Mouse (Mus musculus) kidney, postnatal 10 days (tissue): ENCODE measurements around the gene Nenf.

Experiments used
- DNase-seq: peaks from one replicate; pipeline ENCODE4 v3.0.0; 2021; ENCODE audit warnings: mixed read lengths

The Nenf gene

DNA sequence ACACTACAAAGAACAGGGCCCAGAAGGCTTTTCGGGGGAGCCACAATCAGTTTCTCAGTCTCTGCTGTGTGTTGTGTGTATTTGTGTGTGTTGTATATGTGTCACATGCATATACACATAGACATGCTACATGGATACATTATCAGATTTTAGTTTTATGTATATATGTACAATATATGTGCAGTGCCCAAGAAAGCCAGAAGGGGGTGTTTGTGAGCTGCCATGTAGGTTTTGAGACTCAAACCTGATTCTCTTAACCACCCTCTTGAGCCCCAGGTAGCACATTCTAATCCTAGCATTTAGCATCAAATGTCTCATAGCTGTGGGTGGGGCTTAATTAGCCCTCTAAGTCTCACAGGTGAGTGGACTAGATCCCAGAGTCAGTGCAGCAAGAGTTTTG lies 35.7 kb downstream of the Nenf start:
- DNase-seq = no peak

DNA sequence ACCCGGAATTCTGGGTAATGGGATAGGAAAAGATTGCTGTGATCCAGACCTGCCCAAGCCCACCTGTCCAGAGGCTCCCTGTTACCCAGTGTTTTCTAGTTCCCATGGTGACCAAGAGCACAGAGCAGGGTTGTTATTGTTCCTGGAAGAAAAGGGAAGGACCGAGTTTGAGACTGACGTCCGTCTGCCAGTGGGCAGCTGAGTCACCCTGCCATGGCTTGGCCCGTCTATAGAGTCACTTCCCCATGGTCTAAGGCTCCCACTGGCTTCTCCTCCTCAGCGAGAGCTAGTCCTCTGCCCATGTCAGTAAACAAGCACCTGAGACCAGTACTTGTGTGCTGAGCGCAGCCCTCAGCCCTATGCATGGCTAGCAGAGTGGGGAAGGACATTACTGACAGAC lies 36.8 kb downstream of the Nenf start:
- DNase-seq = no peak

DNA sequence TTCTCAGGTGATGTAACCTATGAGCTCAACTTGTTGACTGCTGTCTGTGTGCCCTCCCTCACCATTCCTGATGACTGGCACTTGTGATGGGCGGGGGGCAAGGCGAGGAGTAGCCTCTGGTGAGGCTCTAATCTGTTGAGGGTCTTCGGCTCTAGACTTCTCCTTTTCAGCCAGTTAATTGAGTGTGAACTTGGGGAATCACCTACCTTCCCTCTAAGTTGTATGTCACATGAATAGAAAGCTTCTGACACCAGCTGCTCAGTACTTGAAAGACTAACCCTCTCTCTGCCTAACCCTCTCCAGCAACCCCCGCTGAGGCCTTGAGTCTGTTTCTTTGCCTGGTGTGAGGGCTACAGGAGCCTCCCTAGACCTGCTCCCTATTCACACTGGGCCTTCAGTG lies 39.7 kb downstream of the Nenf start:
- no peak for DNase-seq

DNA sequence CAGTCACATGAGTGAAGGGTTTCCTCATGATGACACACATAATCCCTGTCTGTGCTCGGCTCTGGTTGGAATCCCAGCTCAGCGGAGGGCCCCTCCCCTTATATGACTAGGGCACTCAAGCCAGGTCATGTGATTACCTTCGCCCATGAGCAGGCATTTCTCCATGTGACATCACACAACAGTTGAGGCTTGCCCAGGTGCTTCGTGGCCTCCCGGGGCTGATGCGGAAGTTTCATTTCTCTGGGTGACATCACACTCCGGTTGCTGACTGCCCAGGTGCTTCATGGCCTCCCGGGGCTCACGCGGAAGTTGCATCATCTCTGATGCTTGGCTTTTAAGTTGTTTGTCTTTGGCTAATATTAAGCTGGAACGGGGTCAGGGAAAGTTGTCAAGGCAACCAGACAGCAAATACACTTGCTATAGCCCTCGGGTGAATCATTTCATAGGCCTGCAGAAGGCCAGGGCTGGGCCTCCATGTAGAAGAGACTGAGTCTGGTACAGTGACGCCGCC lies 40.4 kb downstream of the Nenf start:
- peak; percentile 53 for DNase-seq

DNA sequence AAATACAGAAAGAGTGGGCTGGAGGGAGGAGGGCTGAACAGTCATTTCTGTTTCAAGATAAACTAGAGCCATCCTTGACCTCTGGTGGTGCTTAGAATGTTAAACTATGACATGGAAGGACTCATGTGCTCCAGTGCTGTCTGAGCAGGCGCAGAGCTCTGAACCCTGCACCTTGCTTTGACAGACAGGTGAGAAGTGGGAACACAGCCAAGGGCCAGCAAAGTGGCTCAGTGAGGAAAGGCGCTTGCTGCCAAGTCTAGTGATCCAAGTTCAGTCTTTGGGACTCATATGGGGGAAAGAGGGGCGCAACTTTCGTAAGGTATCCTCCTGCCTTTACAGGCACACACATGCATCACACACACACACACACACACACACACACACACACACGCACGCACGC lies 41.8 kb downstream of the Nenf start:
- DNase-seq = no peak

DNA sequence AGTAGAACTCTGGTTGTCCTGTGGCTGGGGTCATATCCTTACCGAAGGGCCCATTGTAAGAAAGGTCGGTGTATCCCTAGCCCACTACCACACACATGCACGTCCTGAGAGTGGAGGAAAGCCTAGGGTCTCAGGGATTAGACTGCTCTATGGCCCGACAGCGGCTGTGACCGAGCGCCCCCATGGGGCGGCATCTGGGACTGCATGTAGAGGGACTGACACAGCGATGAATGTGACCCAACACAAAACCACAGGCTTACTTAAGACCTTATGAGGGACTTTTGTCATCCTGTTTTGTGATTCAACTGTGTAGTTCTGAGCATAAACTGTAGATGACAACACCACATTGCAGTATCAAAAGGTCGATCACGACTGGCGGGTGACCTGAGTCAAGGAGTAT lies 42.5 kb downstream of the Nenf start:
- DNase-seq = peak; percentile 90

DNA sequence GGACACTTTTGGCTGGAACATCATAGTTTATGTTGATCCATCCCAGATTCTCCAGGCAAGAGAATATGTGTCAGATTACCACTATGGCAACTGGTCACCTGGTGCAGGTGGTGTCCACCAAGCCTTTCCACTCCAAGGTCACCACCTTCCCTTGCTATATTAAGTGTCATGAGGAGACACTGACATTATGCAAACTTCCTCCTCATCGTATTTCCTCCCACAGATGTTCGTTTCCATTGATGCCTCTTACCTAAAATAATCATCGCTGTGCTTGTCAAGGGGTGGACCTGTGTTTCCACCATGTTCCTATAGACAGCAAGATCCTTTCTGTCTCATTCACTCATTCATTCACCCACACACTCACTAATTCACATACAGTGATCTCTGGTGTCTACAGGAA lies 45.3 kb downstream of the Nenf start:
- DNase-seq = no peak

DNA sequence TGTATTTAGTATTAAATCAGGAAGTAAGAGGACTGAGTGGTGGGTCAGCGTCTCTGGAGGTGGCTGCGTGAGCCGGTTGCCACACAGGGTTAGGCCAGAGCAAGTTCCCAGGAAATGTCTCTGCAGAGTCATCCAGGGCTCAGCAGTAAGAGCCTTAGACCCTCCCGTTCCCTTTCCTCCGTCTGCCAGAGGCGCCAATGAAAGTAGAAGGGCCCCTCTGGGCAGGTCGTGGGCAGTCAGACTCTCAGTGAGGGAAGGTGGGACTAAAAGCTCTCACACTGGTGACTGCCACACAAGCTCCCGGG lies 48.4 kb downstream of the Nenf start:
- no peak for DNase-seq

DNA sequence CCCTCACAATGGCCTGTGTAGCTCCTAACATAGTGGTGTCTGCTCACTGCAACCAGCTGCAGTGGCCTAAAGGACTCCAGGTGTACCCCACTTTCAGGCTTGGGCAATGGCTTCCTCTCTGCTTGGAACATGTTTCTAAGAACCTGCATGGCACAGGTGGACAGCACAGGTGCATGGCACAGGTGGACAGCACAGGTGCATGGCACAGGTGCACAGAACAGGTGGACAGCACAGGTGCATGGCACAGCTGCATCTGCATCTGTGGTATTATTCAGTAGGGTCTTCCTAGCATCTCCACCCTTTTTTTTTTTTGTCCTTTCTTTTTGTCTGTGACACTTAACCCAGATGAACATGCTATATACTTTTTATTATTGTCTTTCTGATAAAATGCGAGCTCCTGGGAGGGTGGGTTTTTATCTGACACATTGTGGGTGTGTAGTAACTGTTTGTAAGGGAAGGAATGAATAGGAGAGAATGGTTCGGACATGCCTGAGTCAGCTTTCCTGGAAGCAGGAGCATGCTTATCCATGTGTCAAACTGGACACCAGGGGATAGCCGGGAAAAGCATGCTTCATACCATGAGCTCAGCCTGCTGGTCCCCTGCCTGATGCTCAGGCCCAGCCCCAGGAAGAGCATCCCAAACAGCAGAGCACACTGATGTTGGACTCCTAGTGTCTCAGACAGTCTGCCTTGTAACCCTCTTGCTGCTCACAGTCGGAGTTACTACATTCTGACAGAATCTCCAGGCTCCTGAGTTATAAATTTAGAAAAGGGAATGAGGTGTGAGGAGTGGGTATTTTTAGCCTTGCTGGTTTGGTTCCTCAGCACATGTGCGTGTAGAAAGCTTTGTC lies 49.0 kb downstream of the Nenf start:
- no peak for DNase-seq

DNA sequence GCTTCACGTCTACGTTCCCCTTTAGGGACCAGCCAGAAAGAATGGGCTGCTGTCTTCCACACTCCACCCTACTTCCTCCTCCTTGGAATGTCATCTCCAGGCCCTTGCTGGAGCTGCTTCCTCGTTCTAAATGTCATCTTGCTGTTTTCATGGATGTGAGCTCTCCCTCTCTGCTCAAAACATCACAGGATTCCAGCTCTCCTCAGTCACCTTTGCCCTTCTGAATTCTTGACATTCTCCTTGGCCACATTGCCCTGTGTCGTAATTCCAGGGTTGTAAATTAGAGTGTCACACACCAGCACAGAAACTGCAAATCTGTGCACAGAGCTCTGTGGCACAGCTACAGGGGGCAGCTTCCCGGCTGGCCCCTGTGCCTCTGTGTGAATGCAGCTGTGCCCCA lies 50.1 kb downstream of the Nenf start:
- DNase-seq = peak; percentile 47

DNA sequence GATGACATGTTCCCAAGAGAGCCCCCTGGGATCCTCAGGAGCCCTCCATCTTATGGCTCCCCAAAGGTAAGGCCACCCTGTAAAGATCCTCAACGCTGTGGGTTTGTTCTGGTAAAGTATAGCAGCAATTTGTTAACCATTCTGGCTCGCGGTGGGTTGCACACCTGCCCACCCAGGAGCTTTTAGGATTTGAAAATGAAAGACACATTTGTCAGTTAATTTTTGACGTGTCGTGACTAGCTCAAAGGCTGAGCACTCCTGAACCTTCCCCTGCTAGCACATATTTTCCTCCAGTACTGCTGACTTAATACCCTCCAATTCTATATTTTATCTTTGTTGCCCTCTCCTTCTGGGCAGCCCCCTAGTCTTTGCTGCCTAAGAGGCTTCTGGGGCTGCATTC lies 50.8 kb downstream of the Nenf start:
- no peak for DNase-seq

DNA sequence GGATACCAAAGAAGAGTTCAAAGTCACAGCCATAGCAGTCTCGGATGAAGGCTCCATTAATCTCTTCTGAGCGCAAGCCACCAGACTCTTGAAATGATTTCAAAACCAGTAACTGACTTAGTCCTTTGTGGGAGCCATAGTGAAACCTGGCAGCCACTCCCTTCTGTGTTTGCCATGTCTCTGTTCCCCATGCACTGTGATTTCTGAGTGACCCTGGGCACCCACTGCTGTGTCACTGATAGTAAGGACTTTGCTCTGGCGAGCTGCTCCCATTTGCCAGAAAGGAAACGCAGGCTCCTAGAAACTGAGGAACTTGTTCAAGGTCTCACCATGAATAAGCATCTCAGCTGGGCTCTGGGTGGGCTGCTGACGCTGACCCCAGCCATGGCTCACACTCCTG lies 54.5 kb downstream of the Nenf start:
- no peak for DNase-seq

DNA sequence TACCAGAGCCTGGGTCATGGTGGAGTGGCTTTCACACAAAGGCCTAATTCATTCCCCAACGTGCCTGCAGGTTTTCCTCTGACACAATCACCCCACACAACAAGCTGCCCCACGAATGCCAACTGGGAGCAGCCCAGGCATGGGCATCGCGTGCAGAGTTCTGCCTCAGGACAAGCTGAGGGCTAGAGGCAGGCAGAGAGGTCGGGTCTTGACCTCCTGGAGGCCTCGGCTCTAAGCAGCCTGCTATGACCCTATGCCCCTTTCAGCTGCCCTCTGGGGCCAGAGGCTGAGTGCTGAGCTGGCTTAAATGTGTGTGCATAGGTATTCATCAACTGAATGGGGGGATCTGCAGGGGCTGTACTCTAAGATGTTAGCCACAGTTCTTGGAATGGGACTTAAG lies 56.1 kb downstream of the Nenf start:
- DNase-seq = no peak

DNA sequence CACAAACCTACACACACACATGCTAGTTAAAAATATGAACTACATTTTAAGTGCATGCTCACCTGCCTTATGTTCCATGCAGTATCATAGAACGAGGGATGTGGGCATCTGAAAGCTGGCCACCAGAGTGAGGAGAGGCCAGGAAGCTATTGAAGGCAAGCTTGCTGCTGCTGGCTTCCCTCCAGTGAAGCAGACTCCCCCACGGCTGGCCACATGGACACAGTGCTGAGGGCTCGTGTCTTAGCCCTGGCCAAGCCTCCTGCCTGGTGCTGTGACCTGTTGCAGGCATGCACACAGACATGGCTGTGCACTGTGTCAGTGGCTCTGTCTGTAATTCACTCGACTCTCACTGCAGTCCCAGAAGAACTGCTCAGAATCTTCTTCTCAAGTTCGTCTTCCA lies 58.3 kb downstream of the Nenf start:
- DNase-seq = no peak

DNA sequence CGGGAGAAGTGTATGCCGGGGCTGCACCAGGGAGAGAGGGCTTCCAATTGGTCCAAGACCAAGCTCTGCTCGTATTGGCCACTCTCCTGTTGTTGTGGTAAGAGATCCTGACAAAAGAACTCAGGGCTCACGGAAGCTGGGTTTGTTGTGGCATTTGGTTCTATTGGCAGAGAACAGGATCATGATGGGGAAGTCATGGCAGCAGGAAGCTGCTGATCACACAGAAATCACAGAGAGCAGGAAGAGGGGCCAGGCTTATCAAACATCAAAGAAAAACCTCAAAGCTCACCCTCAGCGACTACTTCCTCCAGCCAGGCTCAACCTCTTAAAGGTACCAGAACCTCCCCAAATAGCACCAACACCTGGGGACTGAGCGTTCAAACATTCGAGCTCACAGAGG lies 58.9 kb downstream of the Nenf start:
- DNase-seq = no peak

DNA sequence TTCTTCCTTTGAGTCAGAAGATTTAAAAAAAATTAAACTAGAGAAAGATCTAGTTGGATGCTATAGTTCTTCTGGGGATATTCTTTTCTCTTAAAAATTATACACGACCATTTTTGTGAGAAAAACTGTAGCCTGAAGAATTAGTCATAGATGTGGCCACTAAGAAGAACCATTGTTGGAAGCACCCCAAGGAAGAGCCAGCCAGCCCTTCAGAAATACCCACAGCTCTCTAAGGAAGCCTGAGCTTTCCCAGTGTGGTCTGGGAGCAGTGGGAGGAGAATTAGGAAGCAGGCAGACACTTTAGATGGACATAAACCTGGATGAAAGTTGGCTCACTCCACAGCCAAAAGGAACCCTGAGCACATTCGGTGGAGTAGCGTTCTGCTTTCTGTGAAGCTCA lies 59.5 kb downstream of the Nenf start:
- DNase-seq = no peak

DNA sequence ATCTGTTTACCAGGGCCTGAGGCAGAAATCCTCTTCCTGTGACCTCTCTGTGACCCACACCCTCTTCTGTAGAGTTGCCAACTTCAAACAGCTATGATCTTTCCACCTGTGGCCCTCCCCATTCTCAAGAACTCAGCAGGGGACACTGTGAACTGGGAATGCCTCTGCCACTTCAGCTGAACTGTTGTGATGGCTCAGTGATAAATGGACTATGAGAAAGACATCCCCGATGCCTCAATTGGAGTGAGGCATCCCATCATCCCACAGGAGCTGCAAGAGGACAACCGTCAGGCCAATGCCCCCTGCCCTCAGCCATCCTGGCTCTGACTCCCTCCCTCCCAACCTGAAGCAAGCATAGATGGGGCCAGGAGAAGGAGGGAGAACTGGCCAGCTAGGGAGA lies 60.0 kb downstream of the Nenf start:
- no peak for DNase-seq

DNA sequence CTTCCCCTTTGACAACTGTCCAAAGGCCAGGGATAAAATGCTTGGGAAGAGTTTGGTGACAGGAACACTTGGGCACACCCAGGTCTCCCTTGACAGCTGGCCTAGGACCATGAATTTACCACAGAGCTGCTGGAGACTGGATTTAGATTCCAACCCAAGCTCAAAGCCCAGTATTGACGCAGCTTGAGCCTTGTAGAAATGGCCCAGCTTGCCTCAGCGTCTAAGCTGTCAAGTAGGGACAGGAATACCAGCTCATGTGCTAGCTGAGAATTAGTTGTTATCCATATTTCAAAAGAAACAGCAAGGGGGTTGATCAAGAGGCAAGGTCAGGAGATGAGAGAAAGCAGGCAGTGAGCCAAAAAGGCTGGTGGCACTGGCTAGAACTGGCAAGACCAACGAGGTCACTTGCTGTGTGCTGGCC lies 60.6 kb downstream of the Nenf start:
- no peak for DNase-seq
